Mouse (Mus musculus): ENCODE data around the gene Sntb2. TPM values are rescaled to one million over a fixed set of nuclear protein-coding genes. Genes with fewer than 3 reads are reported as not detected.

Sntb2 gene
- polyA plus RNA-seq, 2 experiments, result 0.68 to 0.88 TPM

GRCm38 (mm10) chr8:106907450-106907849 lies 28.1 kb upstream of the Sntb2 start:
- Histone ChIP-seq H3K4me3 (ENCODE audit: insufficient read depth in 1 of 2, low read depth in 2 of 2, low read length in 2 of 2) (no peak overlapping the region), H3K4me2 (ENCODE audit: low read depth) (no peak overlapping the region), H3K36me3 (replicated peaks; ENCODE audit: control insufficient read depth, insufficient read depth, low read depth) (peaks cover 41% of the 10 kb centered on the region), H3K27me3 (ENCODE audit: control insufficient read depth, insufficient read depth, low read length) (no peaks in the 10 kb centered on the region), H3K9me3 (ENCODE audit: control insufficient read depth, low read length) (no peaks in the 10 kb centered on the region), H3K27ac (no peak overlapping the region), H3K4me1 (replicated peaks; ENCODE audit: control insufficient read depth in 2 of 2, insufficient read depth in 2 of 2, low read length in 1 of 2) (no peaks in the 10 kb centered on the region), H3K9ac (replicated peaks) (no peak overlapping the region)
- 80% methylated on average over 6 of the region's 6 CpGs for WGBS (ENCODE audit: insufficient replicate concordance)
- no peak for TF ChIP-seq EP300 (IDR thresholded peaks at IDR 0.05; ENCODE audit: low read depth)
- no peak for TF ChIP-seq CTCF (IDR thresholded peaks at IDR 0.05; ENCODE audit: low read depth)
- ATAC-seq (ENCODE audit: insufficient read depth) (no peak), DNase-seq (ENCODE audit: low read depth in 3 of 3, low spot score in 3 of 3) (no peak)

GRCm38 (mm10) chr8:106908291-106908690 lies 27.3 kb upstream of the Sntb2 start:
- no peaks in the 10 kb centered on the region for H3K27me3 ChIP-seq (ENCODE audit: control insufficient read depth, insufficient read depth, low read length)
- H3K4me1 ChIP-seq (replicated peaks; ENCODE audit: control insufficient read depth in 2 of 2, insufficient read depth in 2 of 2, low read length in 1 of 2), result no peaks in the 10 kb centered on the region
- no peak for ATAC-seq (ENCODE audit: insufficient read depth)
- H3K4me2 ChIP-seq (ENCODE audit: low read depth), result no peak overlapping the region
- no peak overlapping the region for H3K27ac ChIP-seq
- no peak overlapping the region for H3K9ac ChIP-seq (replicated peaks)
- no peaks in the 10 kb centered on the region for H3K9me3 ChIP-seq (ENCODE audit: control insufficient read depth, low read length)
- H3K4me3 ChIP-seq (ENCODE audit: insufficient read depth in 1 of 2, low read depth in 2 of 2, low read length in 2 of 2), result no peak overlapping the region
- H3K36me3 ChIP-seq (replicated peaks; ENCODE audit: control insufficient read depth, insufficient read depth, low read depth), result peaks cover 41% of the 10 kb centered on the region
- no peak for DNase-seq (ENCODE audit: low read depth in 3 of 3, low spot score in 3 of 3)
- no peak for TF ChIP-seq EP300 (IDR thresholded peaks at IDR 0.05; ENCODE audit: low read depth)
- WGBS (ENCODE audit: insufficient replicate concordance), result 83% methylated on average over 7 of the region's 7 CpGs

GRCm38 (mm10) chr8:106913631-106914030 lies 21.9 kb upstream of the Sntb2 start:
- Histone ChIP-seq H3K4me1 (replicated peaks; ENCODE audit: control insufficient read depth in 2 of 2, insufficient read depth in 2 of 2, low read length in 1 of 2) (no peaks in the 10 kb centered on the region), H3K9me3 (ENCODE audit: control insufficient read depth, low read length) (no peaks in the 10 kb centered on the region), H3K27me3 (ENCODE audit: control insufficient read depth, insufficient read depth, low read length) (no peaks in the 10 kb centered on the region), H3K9ac (replicated peaks) (no peak overlapping the region), H3K36me3 (replicated peaks; ENCODE audit: control insufficient read depth, insufficient read depth, low read depth) (peaks cover 59% of the 10 kb centered on the region), H3K4me2 (ENCODE audit: low read depth) (no peak overlapping the region), H3K4me3 (ENCODE audit: insufficient read depth in 1 of 2, low read depth in 2 of 2, low read length in 2 of 2) (no peak overlapping the region), H3K27ac (no peak overlapping the region)
- ATAC-seq (ENCODE audit: insufficient read depth), result no peak
- no peak for DNase-seq (ENCODE audit: low read depth in 3 of 3, low spot score in 3 of 3)
- WGBS (ENCODE audit: insufficient replicate concordance), result 82% methylated on average over 10 of the region's 10 CpGs
- TF ChIP-seq EP300 (IDR thresholded peaks at IDR 0.05; ENCODE audit: low read depth) (no peak), CTCF (IDR thresholded peaks at IDR 0.05; ENCODE audit: low read depth) (no peak)

- TF ChIP-seq EP300 (IDR thresholded peaks at IDR 0.05; ENCODE audit: low read depth) (no peak), CTCF (IDR thresholded peaks at IDR 0.05; ENCODE audit: low read depth) (no peak)
- H3K27ac ChIP-seq, result no peak overlapping the region
- H3K4me2 ChIP-seq (ENCODE audit: low read depth), result no peak overlapping the region
- WGBS (ENCODE audit: insufficient replicate concordance), result 78% methylated on average over 8 of the region's 8 CpGs
- no peak for DNase-seq (ENCODE audit: low read depth in 3 of 3, low spot score in 3 of 3)
- H3K4me3 ChIP-seq (ENCODE audit: insufficient read depth in 1 of 2, low read depth in 2 of 2, low read length in 2 of 2), result no peak overlapping the region
- no peaks in the 10 kb centered on the region for H3K9me3 ChIP-seq (ENCODE audit: control insufficient read depth, low read length)
- peaks cover 0 to 2% of the 10 kb centered on the region in 2 experiments; a peak in 1 of 4 replicates for H3K4me1 ChIP-seq (replicated peaks; ENCODE audit: control insufficient read depth in 2 of 2, insufficient read depth in 2 of 2, low read length in 1 of 2)
- H3K36me3 ChIP-seq (replicated peaks; ENCODE audit: control insufficient read depth, insufficient read depth, low read depth), result peaks cover 50% of the 10 kb centered on the region
- no peaks in the 10 kb centered on the region for H3K27me3 ChIP-seq (ENCODE audit: control insufficient read depth, insufficient read depth, low read length)
- no peak overlapping the region for H3K9ac ChIP-seq (replicated peaks)
- ATAC-seq (ENCODE audit: insufficient read depth), result no peak
These were observed 15.7 kb upstream of the Sntb2 start for GRCm38 (mm10) chr8:106919721-106920394.

- no peak overlapping the region for H3K9ac ChIP-seq (replicated peaks)
- no peak overlapping the region for H3K27ac ChIP-seq
- no peak for DNase-seq (ENCODE audit: low read depth in 3 of 3, low spot score in 3 of 3)
- H3K36me3 ChIP-seq (replicated peaks; ENCODE audit: control insufficient read depth, insufficient read depth, low read depth), result peaks cover 45% of the 10 kb centered on the region
- TF ChIP-seq CTCF (IDR thresholded peaks at IDR 0.05; ENCODE audit: low read depth) (no peak), EP300 (IDR thresholded peaks at IDR 0.05; ENCODE audit: low read depth) (no peak)
- no peak overlapping the region for H3K4me3 ChIP-seq (ENCODE audit: insufficient read depth in 1 of 2, low read depth in 2 of 2, low read length in 2 of 2)
- no peak overlapping the region for H3K4me2 ChIP-seq (ENCODE audit: low read depth)
- no peaks in the 10 kb centered on the region for H3K9me3 ChIP-seq (ENCODE audit: control insufficient read depth, low read length)
- no peaks in the 10 kb centered on the region for H3K27me3 ChIP-seq (ENCODE audit: control insufficient read depth, insufficient read depth, low read length)
- WGBS (ENCODE audit: insufficient replicate concordance), result 80% methylated on average over 5 of the region's 5 CpGs
- no peak for ATAC-seq (ENCODE audit: insufficient read depth)
- peaks cover 0 to 2% of the 10 kb centered on the region in 2 experiments; a peak in 1 of 4 replicates for H3K4me1 ChIP-seq (replicated peaks; ENCODE audit: control insufficient read depth in 2 of 2, insufficient read depth in 2 of 2, low read length in 1 of 2)
These were observed 15.2 kb upstream of the Sntb2 start for GRCm38 (mm10) chr8:106920395-106920741.
